8 mouse cellular contexts compared by ENCODE assay signal in the genomic region with DNA sequence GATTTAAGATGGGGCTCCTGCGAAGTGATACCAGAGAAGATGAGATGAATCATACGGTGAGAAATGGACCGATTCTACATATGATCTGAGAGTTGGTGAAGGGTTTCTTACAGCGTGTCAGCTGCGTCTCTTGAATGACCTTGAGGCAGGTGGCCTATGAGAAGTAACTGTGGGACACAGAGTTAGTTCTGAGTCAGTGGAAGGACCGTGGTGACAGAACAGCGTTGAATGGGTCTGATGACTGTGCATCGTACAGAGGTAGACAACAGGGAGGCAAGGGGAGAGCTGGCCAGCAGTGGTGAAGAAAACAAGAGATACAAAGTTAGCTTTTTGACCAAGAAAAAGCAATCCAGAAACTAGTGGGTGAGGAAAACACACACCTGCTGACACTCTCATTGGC. TPM values are rescaled to one million over a fixed set of nuclear protein-coding genes. Genes with fewer than 3 reads are reported as not detected.
DNase-seq lines count a peak whose midpoint lies in the region; ATAC-seq and TF ChIP-seq lines count a peak whose summit lies in the region.

No protein-coding gene starts in this region.

- intact Hi-C loops in heart, postnatal 36 days (cut with DNase I) = loop anchor here (10.0 kb wide), 1 partner anchor 486 kb away; the partner anchor contains the start of gene Clk3

- H3K4me3 ChIP-seq in heart, embryonic 10.5 days = peak overlapping the region; percentile 67
- no peak overlapping the region for H3K4me3 ChIP-seq in midbrain, embryonic 11.5 days (ENCODE audit: low read depth, low read length)
- H3K4me3 ChIP-seq in midbrain, embryonic 13.5 days (replicated peaks) = no peak overlapping the region
- H3K4me3 ChIP-seq in limb, embryonic 14.5 days (replicated peaks; ENCODE audit: low read length) = peak overlapping the region; percentile 56; the same call in 1 of the 2 replicates
- no peak overlapping the region; the same call in 1 of the 2 replicates for H3K4me3 ChIP-seq in stomach, embryonic 16.5 days (replicated peaks; ENCODE audit: low read length)

- DNase-seq in heart, embryonic 10.5 days (ENCODE audit: low spot score) = no peak
- DNase-seq in heart, postnatal 36 days = no peak
- peak; percentile 84 for DNase-seq in midbrain, embryonic 11.5 days (ENCODE audit: low spot score, missing footprints)
- DNase-seq in limb, embryonic 14.5 days (ENCODE audit: low spot score) = no peak
- DNase-seq in cerebellum, postnatal 10 days = no peak
- no peak for DNase-seq in urinary bladder, postnatal 36 days (ENCODE audit: low spot score in 2 of 2)

- H3K4me2 ChIP-seq in midbrain, embryonic 11.5 days = peak overlapping the region; percentile 66
- H3K4me2 ChIP-seq in midbrain, embryonic 13.5 days (replicated peaks) = no peak overlapping the region; the same call in 1 of the 2 replicates
- peak overlapping the region; percentile 81 for H3K4me2 ChIP-seq in limb, embryonic 14.5 days (replicated peaks; ENCODE audit: low read depth, low read length, severe bottlenecking)
- H3K4me2 ChIP-seq in stomach, embryonic 16.5 days (ENCODE audit: low read depth, low read length) = peak overlapping the region; percentile 66

- TF ChIP-seq POLR2A in limb, embryonic 14.5 days (IDR thresholded peaks at IDR 0.05; ENCODE audit: borderline replicate concordance, extremely low read depth, insufficient read depth, insufficient read length) = no peak

- no peak for ATAC-seq in midbrain, embryonic 11.5 days (ENCODE audit: low FRiP score)
- ATAC-seq in midbrain, embryonic 13.5 days = no peak
- ATAC-seq in limb, embryonic 14.5 days (ENCODE audit: low FRiP score, low read depth) = no peak
- ATAC-seq in stomach, embryonic 16.5 days (ENCODE audit: insufficient read depth, low FRiP score) = no peak

- peaks cover 48% of the 10 kb centered on the region for H3K4me1 ChIP-seq in heart, embryonic 10.5 days
- peaks cover 19% of the 10 kb centered on the region for H3K4me1 ChIP-seq in midbrain, embryonic 11.5 days (ENCODE audit: control insufficient read depth, insufficient read depth, low read length)
- H3K4me1 ChIP-seq in midbrain, embryonic 13.5 days (replicated peaks) = peaks cover 45% of the 10 kb centered on the region
- peaks cover 27% of the 10 kb centered on the region for H3K4me1 ChIP-seq in limb, embryonic 14.5 days (ENCODE audit: control insufficient read depth, insufficient read depth, low read length)
- peaks cover 42% of the 10 kb centered on the region for H3K4me1 ChIP-seq in stomach, embryonic 16.5 days (ENCODE audit: control insufficient read depth, insufficient read depth, low read length)

- peak overlapping the region; percentile 92 for H3K27ac ChIP-seq in heart, embryonic 10.5 days
- no peak overlapping the region for H3K27ac ChIP-seq in midbrain, embryonic 11.5 days (ENCODE audit: low read depth, low read length)
- no peak overlapping the region for H3K27ac ChIP-seq in midbrain, embryonic 13.5 days
- peak overlapping the region; percentile 91 for H3K27ac ChIP-seq in limb, embryonic 14.5 days (replicated peaks; ENCODE audit: low read depth, low read length)
- H3K27ac ChIP-seq in stomach, embryonic 16.5 days (ENCODE audit: low read length) = peak overlapping the region; percentile 93

- H3K9me3 ChIP-seq in heart, embryonic 10.5 days = no peaks in the 10 kb centered on the region
- no peaks in the 10 kb centered on the region for H3K9me3 ChIP-seq in midbrain, embryonic 11.5 days (ENCODE audit: control insufficient read depth, low read length)
- H3K9me3 ChIP-seq in midbrain, embryonic 13.5 days = no peaks in the 10 kb centered on the region
- no peaks in the 10 kb centered on the region for H3K9me3 ChIP-seq in limb, embryonic 14.5 days (ENCODE audit: control insufficient read depth, low read length)
- H3K9me3 ChIP-seq in stomach, embryonic 16.5 days (replicated peaks; ENCODE audit: control insufficient read depth, low read length) = no peaks in the 10 kb centered on the region

- 0 out of 2 replicates have a peak, but pooled peaks cover 4% of the 10 kb centered on the region for H3K36me3 ChIP-seq in heart, embryonic 10.5 days
- H3K36me3 ChIP-seq in midbrain, embryonic 11.5 days (ENCODE audit: control insufficient read depth, insufficient read depth, low read length) = no peaks in the 10 kb centered on the region
- H3K36me3 ChIP-seq in midbrain, embryonic 13.5 days = 0 out of 2 replicates have a peak, but pooled peaks cover under 1% of the 10 kb centered on the region
- H3K36me3 ChIP-seq in limb, embryonic 14.5 days (ENCODE audit: control insufficient read depth, insufficient read depth, low read length) = no peaks in the 10 kb centered on the region; the same call in 1 of the 2 replicates
- no peaks in the 10 kb centered on the region for H3K36me3 ChIP-seq in stomach, embryonic 16.5 days (ENCODE audit: control insufficient read depth, insufficient read depth, low read length)

- no peaks in the 10 kb centered on the region for H3K27me3 ChIP-seq in heart, embryonic 10.5 days (ENCODE audit: insufficient read depth, poor library complexity, severe bottlenecking)
- no peaks in the 10 kb centered on the region for H3K27me3 ChIP-seq in midbrain, embryonic 11.5 days (ENCODE audit: control insufficient read depth, insufficient read depth, low read length)
- H3K27me3 ChIP-seq in midbrain, embryonic 13.5 days = no peaks in the 10 kb centered on the region
- no peaks in the 10 kb centered on the region for H3K27me3 ChIP-seq in limb, embryonic 14.5 days (ENCODE audit: control insufficient read depth, insufficient read depth, low read length)
- H3K27me3 ChIP-seq in stomach, embryonic 16.5 days (ENCODE audit: control insufficient read depth, insufficient read depth, low read length) = no peaks in the 10 kb centered on the region

- no peak overlapping the region; the same call in 1 of the 2 replicates for H3K9ac ChIP-seq in midbrain, embryonic 11.5 days (ENCODE audit: low read length)
- no peak overlapping the region for H3K9ac ChIP-seq in midbrain, embryonic 13.5 days (replicated peaks)
- H3K9ac ChIP-seq in limb, embryonic 14.5 days (ENCODE audit: low read depth, low read length, severe bottlenecking) = peak overlapping the region; percentile 70
- H3K9ac ChIP-seq in stomach, embryonic 16.5 days (ENCODE audit: low read length) = peak overlapping the region; percentile 80

- 73% methylated on average over 8 of the region's 8 CpGs for WGBS in heart, embryonic 10.5 days
- WGBS in midbrain, embryonic 11.5 days = 79% methylated on average over 8 of the region's 8 CpGs
- 80% methylated on average over 8 of the region's 8 CpGs for WGBS in midbrain, embryonic 13.5 days
- WGBS in limb, embryonic 14.5 days = 76% methylated on average over 8 of the region's 8 CpGs
- WGBS in stomach, embryonic 16.5 days = 67% methylated on average over 8 of the region's 8 CpGs

RNA-seq across cellular contexts. Expression of gene Pml, which starts 0.7 kb away (rescaled TPM):
- 14.7 and 17.6 TPM in 2 replicates for polyA plus RNA-seq in heart, embryonic 10.5 days (2016; fragmentation: Nextera tagmentation; extraction: Ambion mirVana)
- 1 to 10 TPM; 8.3 to 9.5 TPM for total RNA-seq in heart, postnatal 36 days (2021)
- polyA plus RNA-seq in midbrain, embryonic 11.5 days (2014; fragmentation: Nextera tagmentation; extraction: Ambion mirVana) = 8.7 and 10.1 TPM in 2 replicates
- polyA plus RNA-seq in midbrain, embryonic 13.5 days (2015; fragmentation: Nextera tagmentation; extraction: Ambion mirVana) = 4.1 and 4.8 TPM in 2 replicates
- 22.4 and 24.8 TPM in 2 replicates for polyA plus RNA-seq in limb, embryonic 14.5 days (2012; rRNA removed)
- 15.4 and 18.4 TPM in 2 replicates for polyA plus RNA-seq in limb, embryonic 14.5 days (2014; fragmentation: Nextera tagmentation; extraction: Ambion mirVana)
- 17.9 and 19.0 TPM in 2 replicates for polyA plus RNA-seq in stomach, embryonic 16.5 days (2015; fragmentation: Nextera tagmentation; extraction: Ambion mirVana)

RNA-seq across cellular contexts. Expression of gene Stoml1, which starts 2.6 kb away (rescaled TPM):
- 24.2 and 27.0 TPM in 2 replicates for polyA plus RNA-seq in heart, embryonic 10.5 days (2016; fragmentation: Nextera tagmentation; extraction: Ambion mirVana)
- 10 to 100 TPM; 10.2 to 10.4 TPM for total RNA-seq in heart, postnatal 36 days (2021)
- polyA plus RNA-seq in midbrain, embryonic 11.5 days (2014; fragmentation: Nextera tagmentation; extraction: Ambion mirVana) = 27.6 and 29.7 TPM in 2 replicates
- polyA plus RNA-seq in midbrain, embryonic 13.5 days (2015; fragmentation: Nextera tagmentation; extraction: Ambion mirVana) = 94.8 and 97.2 TPM in 2 replicates
- polyA plus RNA-seq in limb, embryonic 14.5 days (2012; rRNA removed) = 47.2 and 57.5 TPM in 2 replicates
- 28.7 and 30.4 TPM in 2 replicates for polyA plus RNA-seq in limb, embryonic 14.5 days (2014; fragmentation: Nextera tagmentation; extraction: Ambion mirVana)
- polyA plus RNA-seq in stomach, embryonic 16.5 days (2015; fragmentation: Nextera tagmentation; extraction: Ambion mirVana) = 23.7 and 26.0 TPM in 2 replicates

RNA-seq across cellular contexts. Expression of gene Islr2, which starts 46.2 kb away (rescaled TPM):
- polyA plus RNA-seq in heart, embryonic 10.5 days (2016; fragmentation: Nextera tagmentation; extraction: Ambion mirVana) = not detected in 2 replicates
- total RNA-seq in heart, postnatal 36 days (2021) = 1 to 10 TPM; 1.4 to 2.3 TPM
- 18.7 and 19.6 TPM in 2 replicates for polyA plus RNA-seq in midbrain, embryonic 11.5 days (2014; fragmentation: Nextera tagmentation; extraction: Ambion mirVana)
- 36.8 and 51.7 TPM in 2 replicates for polyA plus RNA-seq in midbrain, embryonic 13.5 days (2015; fragmentation: Nextera tagmentation; extraction: Ambion mirVana)
- 12.2 and 24.8 TPM in 2 replicates for polyA plus RNA-seq in limb, embryonic 14.5 days (2012; rRNA removed)
- polyA plus RNA-seq in limb, embryonic 14.5 days (2014; fragmentation: Nextera tagmentation; extraction: Ambion mirVana) = 1.7 and 2.7 TPM in 2 replicates
- 1.3 TPM in 2 replicates for polyA plus RNA-seq in stomach, embryonic 16.5 days (2015; fragmentation: Nextera tagmentation; extraction: Ambion mirVana)

RNA-seq across cellular contexts. Expression of gene Islr, which starts 46.2 kb away (rescaled TPM):
- polyA plus RNA-seq in heart, embryonic 10.5 days (2016; fragmentation: Nextera tagmentation; extraction: Ambion mirVana) = 3.0 and 10.4 TPM in 2 replicates
- 10 to 100 TPM; 28.5 to 30.4 TPM for total RNA-seq in heart, postnatal 36 days (2021)
- 13.0 and 13.9 TPM in 2 replicates for polyA plus RNA-seq in midbrain, embryonic 11.5 days (2014; fragmentation: Nextera tagmentation; extraction: Ambion mirVana)
- 21.4 and 25.3 TPM in 2 replicates for polyA plus RNA-seq in midbrain, embryonic 13.5 days (2015; fragmentation: Nextera tagmentation; extraction: Ambion mirVana)
- polyA plus RNA-seq in limb, embryonic 14.5 days (2012; rRNA removed) = 493 and 711 TPM in 2 replicates
- 143 and 153 TPM in 2 replicates for polyA plus RNA-seq in limb, embryonic 14.5 days (2014; fragmentation: Nextera tagmentation; extraction: Ambion mirVana)
- 120 and 128 TPM in 2 replicates for polyA plus RNA-seq in stomach, embryonic 16.5 days (2015; fragmentation: Nextera tagmentation; extraction: Ambion mirVana)

Comparison
In these comparisons a context has a peak if more than half of its experiments do, and no peak if none do; other contexts are left out.
1. H3K27ac ChIP-seq: peak in heart, embryonic 10.5 days (single experiment), limb, embryonic 14.5 days (single experiment) and stomach, embryonic 16.5 days (single experiment); none in midbrain, embryonic 11.5 days (single experiment) and midbrain, embryonic 13.5 days (single experiment).
2. H3K4me3 ChIP-seq: peak in heart, embryonic 10.5 days (single experiment) and limb, embryonic 14.5 days (single experiment); none in midbrain, embryonic 11.5 days (single experiment), midbrain, embryonic 13.5 days (single experiment) and stomach, embryonic 16.5 days (single experiment).
3. H3K9ac ChIP-seq: peak in limb, embryonic 14.5 days (single experiment) and stomach, embryonic 16.5 days (single experiment); none in midbrain, embryonic 11.5 days (single experiment) and midbrain, embryonic 13.5 days (single experiment).